Mouse (Mus musculus) erythroid progenitor cell, adult 5-6 weeks (primary cell): ENCODE measurements around the gene Rhbdd3. TPM values are rescaled to one million over a fixed set of nuclear protein-coding genes. Genes with fewer than 3 reads are reported as not detected.
"Not testable (repeated sequence)": the region's sequence is repeated elsewhere in the genome, so short reads cannot be mapped to it uniquely, and the experiment has no call there.

ENCODE experiments used
- ATAC-seq: replicated peaks from 2 replicates; pipeline ENCODE4 v1.8.0; 2016; ENCODE audit warnings: moderate number of reproducible peaks, mild to moderate bottlenecking, moderate TSS enrichment, inconsistent platforms; ENCODE audit not compliant: poor library complexity, low FRiP score, severe bottlenecking
- total RNA-seq, 2 experiments: library from RNA; stranded (forward) in 1 of 2; stranded (reverse) in 1 of 2; fragments of 150-400 nt in 1 of 2; fragments of 186-747, 209-891 nt in 1 of 2; gene quantifications; 2 replicates each; pipeline versions ENCODE4 v1.2.3 to v1.2.4; 2015 to 2017; ENCODE audit warnings: low replicate concordance in 2 of 2

Gene Rhbdd3
- total RNA-seq, 2 experiments from 2014 or later: 4.6 to 23.5 TPM

DNA sequence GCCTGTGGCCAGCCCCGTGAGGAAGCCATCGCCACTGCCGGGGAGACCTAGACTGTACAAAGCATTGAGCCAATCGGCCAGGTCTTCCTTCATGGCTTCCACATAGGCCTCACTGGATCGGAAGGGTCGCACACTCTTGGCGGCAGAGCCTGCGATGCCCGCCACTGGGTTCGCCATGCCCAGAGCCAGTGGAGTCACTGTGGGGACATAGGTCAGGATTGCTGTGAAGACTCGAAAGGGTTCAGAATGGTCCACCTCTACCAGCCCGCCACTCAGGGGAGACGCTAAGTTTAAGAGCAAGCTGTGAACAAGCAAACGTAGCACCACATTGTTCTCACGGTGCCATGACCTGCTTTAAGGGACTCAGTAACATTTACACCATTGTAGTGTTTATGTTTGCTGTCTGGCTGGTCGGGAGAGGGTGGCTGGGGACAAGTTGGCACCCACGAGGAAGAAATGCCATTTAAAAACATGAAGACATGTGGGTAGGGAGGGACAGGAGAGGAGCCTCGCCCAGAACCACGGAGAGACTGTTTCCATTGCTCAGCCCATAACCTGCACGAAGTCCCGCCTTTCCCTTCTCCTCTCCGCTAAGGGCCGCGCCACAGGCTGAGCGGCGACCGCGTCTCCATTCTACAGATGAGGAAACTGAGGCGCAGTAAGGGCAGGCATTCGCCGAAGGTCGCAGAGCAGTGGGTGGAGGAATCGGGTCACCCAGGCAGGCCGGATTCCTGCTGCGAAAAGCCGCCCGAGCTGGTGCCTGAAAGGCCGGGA is 34.3 kb upstream of the Rhbdd3 start:
- ATAC-seq: no peak

DNA sequence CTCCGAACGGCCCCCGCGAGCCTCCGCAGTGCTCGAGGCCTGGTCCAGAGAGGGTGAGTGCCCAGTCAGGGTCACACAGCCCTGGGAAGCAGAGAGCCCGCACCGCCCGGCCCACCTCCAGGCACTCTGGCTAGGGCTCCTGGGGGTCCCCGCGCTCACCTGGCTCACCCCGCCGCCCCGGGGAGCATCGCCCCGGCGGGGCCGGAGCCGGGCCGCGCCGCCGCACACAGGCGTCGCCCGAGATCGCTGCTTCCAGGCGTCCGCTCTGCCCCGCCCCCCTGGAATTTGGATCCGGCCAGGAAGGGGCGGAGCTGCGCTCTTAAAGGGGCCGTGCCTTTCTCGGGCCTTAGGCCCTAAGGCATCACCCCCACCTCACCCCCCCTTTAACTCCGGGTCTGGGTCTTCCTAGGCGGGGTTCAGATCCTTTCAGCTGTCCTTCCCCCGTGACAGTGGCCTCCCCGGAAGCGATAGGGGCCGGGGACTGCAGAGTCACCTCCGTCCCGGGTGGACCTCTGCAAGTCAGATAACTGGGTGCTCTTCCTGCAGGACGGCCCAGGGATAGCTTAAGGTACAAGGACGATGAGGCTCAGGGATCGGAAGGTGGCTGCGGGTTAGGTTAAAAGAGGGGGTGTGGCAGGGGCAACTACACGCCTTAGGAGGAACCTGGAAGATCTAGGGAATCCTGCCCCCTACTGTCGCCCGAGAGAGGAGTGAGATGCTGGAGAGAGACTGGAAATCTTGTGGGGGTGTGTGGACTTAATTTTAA is 33.5 kb upstream of the Rhbdd3 start, which contains the start of gene Gas2l1:
Gas2l1 (minus strand) TSS at position 272 of the 766 bp plus-strand sequence.
- peak; percentile 89 for ATAC-seq

DNA sequence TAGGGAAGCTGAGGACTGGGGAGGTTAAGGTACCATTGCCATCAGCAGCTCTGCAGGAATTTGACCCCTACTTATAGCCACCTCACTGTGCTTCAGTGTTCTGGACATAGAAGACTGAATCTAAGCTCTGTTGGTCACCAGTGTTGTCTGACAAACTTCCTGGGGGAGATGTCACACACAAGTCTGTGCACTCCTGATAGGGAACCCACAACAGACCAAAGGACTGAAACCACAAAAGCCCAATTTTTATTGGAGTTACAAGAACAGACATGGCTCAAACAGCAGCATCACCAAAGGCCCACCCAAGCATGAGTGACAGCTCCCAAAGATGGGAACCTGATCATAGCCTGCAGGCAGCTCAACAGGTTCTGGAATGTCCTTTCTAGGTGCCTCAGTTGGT is 31.7 kb upstream of the Rhbdd3 start:
- no peak for ATAC-seq

DNA sequence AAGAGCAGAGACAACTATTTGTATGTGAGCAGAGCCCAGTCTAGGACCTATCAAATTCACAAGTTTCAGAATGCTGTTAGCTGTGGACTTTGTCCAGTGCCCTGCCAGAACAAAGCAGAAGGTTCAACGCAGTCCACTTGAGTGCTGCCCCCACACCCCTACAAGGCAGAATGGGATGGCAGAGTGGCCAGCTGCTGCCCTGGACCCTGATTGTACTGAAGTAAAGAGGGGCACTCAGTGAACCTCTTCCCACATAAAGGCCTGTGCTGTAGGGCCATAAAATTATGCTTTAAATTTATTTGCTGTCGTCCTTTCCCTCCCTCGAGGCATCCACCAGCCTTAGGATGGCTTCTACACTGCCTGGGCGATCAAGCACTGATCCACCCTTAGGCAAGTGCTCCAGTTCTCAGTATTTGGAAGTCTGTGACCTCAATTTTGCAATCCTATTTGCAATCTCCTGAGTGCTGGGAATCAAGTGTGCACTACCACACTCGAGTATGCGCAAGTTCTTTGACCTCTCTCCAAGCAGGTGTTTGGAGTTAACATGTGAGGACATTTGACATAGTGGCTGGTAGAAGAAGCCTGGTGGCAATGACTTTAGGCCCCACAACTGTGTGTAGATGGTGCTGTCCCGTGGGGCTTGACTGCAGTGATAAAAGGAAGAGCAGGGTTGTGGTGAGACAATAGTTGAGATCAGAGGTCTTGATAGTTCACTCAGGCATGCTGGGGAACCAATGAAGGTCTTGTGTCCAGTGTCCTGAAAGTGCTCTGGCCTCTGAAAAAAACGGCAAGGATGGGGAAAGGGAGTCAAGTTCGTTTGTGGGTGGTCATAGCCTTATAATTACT is 30.4 kb upstream of the Rhbdd3 start:
- no peak for ATAC-seq

DNA sequence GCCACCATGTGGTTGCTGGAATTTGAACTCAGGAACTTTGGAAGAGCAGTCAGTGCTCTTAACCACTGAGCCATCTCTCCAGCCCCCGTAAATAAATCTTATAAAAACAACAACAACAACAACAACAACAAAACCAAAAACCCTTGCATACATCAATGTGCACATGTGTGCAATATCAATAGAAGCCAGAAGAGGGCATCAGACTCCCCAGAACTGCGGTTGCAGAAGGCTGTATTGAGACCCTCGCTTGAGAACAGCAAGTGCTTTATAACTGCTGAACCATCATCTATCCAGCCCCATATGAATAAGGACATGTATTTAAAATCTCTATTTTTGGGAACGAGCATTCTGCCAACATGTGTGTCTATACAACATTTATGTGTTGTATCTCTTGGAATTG is 23.8 kb upstream of the Rhbdd3 start:
- ATAC-seq: 0 out of 2 replicates have a peak, but pooled peaks have one; percentile 63

GRCm38 (mm10) chr11:5075760-5076159 is 23.0 kb upstream of the Rhbdd3 start:
- ATAC-seq: no peak

DNA sequence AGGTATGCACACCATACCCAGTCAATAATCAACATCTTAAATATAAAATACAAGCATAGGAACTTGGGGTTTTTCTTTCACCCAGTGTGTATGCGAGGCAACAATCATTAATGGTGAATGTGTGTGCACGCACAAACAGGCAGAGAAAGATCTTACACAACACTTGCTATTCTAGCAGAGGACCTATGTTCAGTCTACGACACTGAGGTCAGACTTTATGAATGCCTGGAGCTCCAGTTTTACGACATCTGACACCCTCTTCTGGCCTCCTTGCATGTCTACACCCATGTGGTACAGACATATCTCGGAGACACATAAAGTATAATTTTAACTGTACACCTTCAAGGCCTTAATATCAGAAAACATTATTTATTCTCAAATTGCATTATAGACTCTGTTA is 21.9 kb upstream of the Rhbdd3 start:
- not testable (repeated sequence) for ATAC-seq

DNA sequence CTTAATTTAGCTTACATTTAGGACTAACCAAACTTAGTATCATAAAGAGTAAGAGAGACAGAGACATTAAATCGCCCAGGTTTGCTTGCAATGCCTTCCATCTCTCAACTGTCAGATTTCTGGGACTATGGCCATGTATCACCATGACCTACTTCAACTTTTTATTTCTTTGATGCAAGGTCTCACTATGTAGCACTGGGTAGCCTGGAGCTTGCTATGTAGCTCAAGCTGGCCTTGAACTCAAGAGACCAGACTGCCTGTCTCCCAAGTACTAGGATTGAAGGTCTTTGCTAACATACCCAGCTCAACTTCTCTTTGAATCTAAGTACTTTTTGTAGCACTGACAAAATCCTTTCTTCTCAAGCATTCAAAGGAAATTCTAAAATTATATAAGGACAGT is 9.6 kb upstream of the Rhbdd3 start:
- no peak for ATAC-seq

DNA sequence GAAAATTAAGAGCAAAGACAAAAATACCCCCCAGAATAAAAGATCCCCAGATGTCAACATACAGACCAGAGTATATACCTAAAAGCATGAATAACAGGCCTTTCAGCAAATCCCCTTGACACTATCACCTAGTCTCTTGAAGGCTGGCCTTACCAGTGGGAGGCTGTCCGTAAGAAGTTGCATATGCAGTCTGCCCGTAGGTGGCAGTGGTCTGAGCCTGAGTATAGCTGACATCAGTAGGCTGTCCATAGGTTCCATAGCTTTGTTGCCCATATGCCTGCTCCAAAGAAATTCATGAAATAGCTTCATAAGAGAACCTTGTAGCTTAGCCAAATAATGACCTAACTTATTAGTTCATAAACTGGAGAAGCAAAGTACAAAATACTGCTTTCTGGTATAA is 7.0 kb upstream of the Rhbdd3 start:
- ATAC-seq: no peak

GRCm38 (mm10) chr11:5095877-5096276 is 2.8 kb upstream of the Rhbdd3 start:
- ATAC-seq: no peak

DNA sequence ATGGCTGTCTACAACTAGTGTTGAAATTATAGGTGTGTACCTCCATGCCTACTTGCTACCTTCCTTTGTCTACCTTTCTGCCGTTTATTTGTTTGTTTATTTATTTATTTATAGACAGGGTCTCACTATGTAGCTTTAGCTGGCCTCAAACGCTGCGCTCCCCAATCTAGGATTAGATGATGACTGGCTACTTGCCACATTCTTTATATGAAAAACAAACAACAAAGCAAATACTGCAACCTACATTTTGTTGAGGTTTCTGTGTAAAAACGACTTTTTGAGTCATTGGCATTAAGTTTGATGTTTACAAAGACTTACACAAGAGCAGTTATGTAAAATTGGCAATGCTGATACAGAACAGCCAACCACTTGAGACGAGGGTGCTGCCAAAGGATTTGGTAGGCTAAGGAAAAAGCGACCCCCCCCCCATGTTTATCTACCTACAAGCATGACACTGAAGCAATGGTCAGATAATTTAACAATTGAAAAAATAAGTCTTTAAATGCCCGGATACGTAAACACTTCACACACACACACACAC is 2.2 kb upstream of the Rhbdd3 start:
- no peak for ATAC-seq

GRCm38 (mm10) chr11:5098035-5098735 is 541 bp upstream of the Rhbdd3 start:
- ATAC-seq: peak; percentile 28; the same call in 1 of the 2 replicates

- peak; percentile 73 for ATAC-seq
These were observed 954 bp downstream of the Rhbdd3 start for GRCm38 (mm10) chr11:5099576-5100183.

DNA sequence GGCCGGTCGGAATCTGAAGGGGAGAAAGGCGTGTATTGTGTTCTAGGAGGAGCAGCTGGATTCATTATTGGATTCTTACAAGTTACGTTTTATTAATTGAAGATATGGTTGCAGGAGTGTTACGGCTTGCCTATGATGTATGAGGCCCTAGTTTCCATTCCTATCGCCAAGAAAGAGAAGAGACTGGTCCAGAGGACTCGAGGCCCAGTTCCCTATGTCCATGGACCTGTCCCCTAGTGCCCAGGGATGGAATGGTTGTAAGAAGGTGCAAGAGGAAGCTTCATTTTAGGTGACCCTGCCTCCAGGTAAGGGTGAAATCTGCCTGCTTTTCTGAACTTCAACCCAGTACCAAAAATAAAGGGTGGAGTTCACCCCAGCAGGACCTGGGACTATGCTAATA is 1.6 kb downstream of the Rhbdd3 start:
- ATAC-seq: no peak

DNA sequence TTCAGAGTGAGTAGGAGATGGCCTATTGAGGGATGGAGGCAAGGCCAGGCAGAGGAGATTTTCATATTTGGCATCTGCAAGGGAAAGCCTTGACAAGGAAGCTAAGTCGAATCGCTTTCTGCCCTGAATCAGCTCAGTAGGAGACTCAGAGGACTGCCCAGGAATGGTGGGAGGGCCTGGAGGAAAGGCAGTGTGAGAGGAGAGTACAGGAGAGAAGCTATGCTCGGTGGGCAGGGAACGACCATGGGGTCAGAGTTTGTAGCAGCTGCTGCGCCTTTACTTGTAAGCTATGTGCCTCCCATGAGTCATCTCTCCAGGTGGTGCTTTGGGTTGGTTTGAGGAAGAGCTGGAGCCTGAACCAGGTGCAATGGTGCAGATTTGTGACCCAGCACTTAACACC is 2.1 kb downstream of the Rhbdd3 start:
- ATAC-seq: no peak

DNA sequence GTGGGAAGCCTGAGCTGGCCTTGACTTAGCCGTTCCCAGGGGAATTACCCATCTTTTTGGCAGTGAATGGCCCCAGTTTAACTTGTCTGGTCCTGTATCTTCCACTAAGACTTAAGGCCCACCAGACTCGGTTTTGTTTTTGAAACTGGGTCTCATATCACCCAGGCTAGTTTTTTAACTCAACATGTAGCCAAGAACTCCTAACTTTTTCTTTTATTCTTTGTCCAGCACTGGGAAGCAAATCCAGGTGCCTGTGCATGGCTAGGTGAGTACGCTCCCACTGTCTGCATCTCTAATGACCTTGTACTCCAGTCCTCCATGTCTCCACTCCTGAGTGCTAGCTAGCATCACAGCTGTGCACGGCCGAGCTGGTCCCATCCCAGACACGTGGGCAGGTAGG is 2.9 kb downstream of the Rhbdd3 start:
- no peak for ATAC-seq

- no peak for ATAC-seq
These were observed 3.7 kb downstream of the Rhbdd3 start for GRCm38 (mm10) chr11:5102384-5102783.

- no peak for ATAC-seq
These were observed 5.3 kb downstream of the Rhbdd3 start for GRCm38 (mm10) chr11:5103986-5104509.

GRCm38 (mm10) chr11:5109441-5109840 is 10.7 kb downstream of the Rhbdd3 start:
- no peak for ATAC-seq
